Mouse (Mus musculus): ENCODE measurements around the gene Gm36864. TPM values are rescaled to one million over a fixed set of nuclear protein-coding genes. Genes with fewer than 3 reads are reported as not detected.

Gm36864 gene
- polyA plus RNA-seq (2012; rRNA removed), result not detected in 2 replicates

GRCm38 (mm10) chr7:44235909-44236308, at the start of gene Gm36864:
Gm36864 (plus strand) TSS chr7:44236177.

GRCm38 (mm10) chr7:44187936-44188335, 48.0 kb upstream of the Gm36864 start, which contains the start of gene Klk1b24:
Klk1b24 (plus strand) TSS chr7:44188236.

GRCm38 (mm10) chr7:44197891-44198290, 38.1 kb upstream of the Gm36864 start, which contains the start of gene Klk1b3:
Klk1b3 (plus strand) TSS chr7:44198191.

GRCm38 (mm10) chr7:44207135-44207534, 28.8 kb upstream of the Gm36864 start, which contains the start of gene Klk1b4:
Klk1b4 (plus strand) TSS chr7:44207435.

GRCm38 (mm10) chr7:44215645-44216044, 20.3 kb upstream of the Gm36864 start, which contains the start of gene Klk1b5:
Klk1b5 (plus strand) TSS chr7:44215945.

GRCm38 (mm10) chr7:44225076-44225475, 10.9 kb upstream of the Gm36864 start, which contains the start of gene Klk1:
Klk1 (plus strand) TSS chr7:44225360.

GRCm38 (mm10) chr7:44246055-44246983, 10.3 kb downstream of the Gm36864 start, which contains the start of the genes 1700028J19Rik and 2410002F23Rik:
1700028J19Rik (minus strand) TSS chr7:44246695.
2410002F23Rik (plus strand) TSS chr7:44246722.

GRCm38 (mm10) chr7:44257278-44257677, 21.3 kb downstream of the Gm36864 start, which contains the start of gene Acp4:
Acp4 (minus strand) TSS chr7:44257378.

GRCm38 (mm10) chr7:44261147-44261546, 25.2 kb downstream of the Gm36864 start, which contains the start of gene Gm15517:
Gm15517 (plus strand) TSS chr7:44261447.

Other genes with a start within 250 kb of the Gm36864 start
- gene Klk1b11, start 240.3 kb upstream of the Gm36864 start, polyA plus RNA-seq (2012; rRNA removed), result not detected in 2 replicates
- 0.08 TPM in 1 of 2 replicates, not detected in the other for gene Klk1b26, start 224.0 kb upstream of the Gm36864 start, polyA plus RNA-seq (2012; rRNA removed)
- 0.07 TPM in 1 of 2 replicates, not detected in the other for gene Klk1b27, start 183.9 kb upstream of the Gm36864 start, polyA plus RNA-seq (2012; rRNA removed)
- not detected in 2 replicates for gene Klk1b21, start 133.8 kb upstream of the Gm36864 start, polyA plus RNA-seq (2012; rRNA removed)
- not detected in 2 replicates for gene Klk1b22, start 123.5 kb upstream of the Gm36864 start, polyA plus RNA-seq (2012; rRNA removed)
- 0.05 TPM in 1 of 2 replicates, not detected in the other for gene Klk1b16, start 99.4 kb upstream of the Gm36864 start, polyA plus RNA-seq (2012; rRNA removed)
- gene Klk1b24, start 47.9 kb upstream of the Gm36864 start, polyA plus RNA-seq (2012; rRNA removed), result not detected in 2 replicates
- not detected in 2 replicates for gene Klk1b3, start 38.0 kb upstream of the Gm36864 start, polyA plus RNA-seq (2012; rRNA removed)
- gene Klk1b4, start 28.7 kb upstream of the Gm36864 start, polyA plus RNA-seq (2012; rRNA removed), result not detected in 2 replicates
- not detected in 2 replicates for gene Klk1b5, start 20.2 kb upstream of the Gm36864 start, polyA plus RNA-seq (2012; rRNA removed)
- not detected in 2 replicates for gene Klk1, start 10.8 kb upstream of the Gm36864 start, polyA plus RNA-seq (2012; rRNA removed)
- 1.3 and 1.7 TPM in 2 replicates for gene 1700028J19Rik, start 10.5 kb downstream of the Gm36864 start, polyA plus RNA-seq (2012; rRNA removed)
- gene 2410002F23Rik, start 10.5 kb downstream of the Gm36864 start, polyA plus RNA-seq (2012; rRNA removed), result 296 and 311 TPM in 2 replicates
- gene Acp4, start 21.2 kb downstream of the Gm36864 start, polyA plus RNA-seq (2012; rRNA removed), result not detected in 2 replicates
- gene Gm15517, start 25.3 kb downstream of the Gm36864 start, polyA plus RNA-seq (2012; rRNA removed), result not detected in 2 replicates
- 2.7 and 7.5 TPM in 2 replicates for gene Clec11a, start 70.7 kb downstream of the Gm36864 start, polyA plus RNA-seq (2012; rRNA removed)
- gene Shank1, start 74.1 kb downstream of the Gm36864 start, polyA plus RNA-seq (2012; rRNA removed), result 23.2 and 35.2 TPM in 2 replicates
- 55.4 and 56.4 TPM in 2 replicates for gene Syt3, start 147.9 kb downstream of the Gm36864 start, polyA plus RNA-seq (2012; rRNA removed)
- 4.7 and 5.2 TPM in 2 replicates for gene 1700008O03Rik, start 149.6 kb downstream of the Gm36864 start, polyA plus RNA-seq (2012; rRNA removed)
- 229 and 267 TPM in 2 replicates for gene Lrrc4b, start 192.8 kb downstream of the Gm36864 start, polyA plus RNA-seq (2012; rRNA removed)
- gene Aspdh, start 229.2 kb downstream of the Gm36864 start, polyA plus RNA-seq (2012; rRNA removed), result 13.8 and 16.1 TPM in 2 replicates
- 75.4 and 77.8 TPM in 2 replicates for gene Josd2, start 231.8 kb downstream of the Gm36864 start, polyA plus RNA-seq (2012; rRNA removed)